Mouse (Mus musculus) olfactory bulb, adult 2 months (tissue): ENCODE data around the gene Ttc16.

ENCODE experiments used
- CTCF ChIP-seq: fragments of 200-500 bp; IDR thresholded peaks from 2 replicates; pipeline ENCODE4 v1.5.1; 2012; ENCODE audit warnings: low read depth, mild to moderate bottlenecking, low read length, moderate library complexity; ENCODE audit not compliant: insufficient read depth
- POLR2A ChIP-seq: fragments of 200-500 bp; IDR thresholded peaks from 2 replicates; pipeline ENCODE4 v1.6.1; 2012; ENCODE audit warnings: mild to moderate bottlenecking, low read depth, low read length, moderate library complexity; ENCODE audit not compliant: insufficient read depth

DNA sequence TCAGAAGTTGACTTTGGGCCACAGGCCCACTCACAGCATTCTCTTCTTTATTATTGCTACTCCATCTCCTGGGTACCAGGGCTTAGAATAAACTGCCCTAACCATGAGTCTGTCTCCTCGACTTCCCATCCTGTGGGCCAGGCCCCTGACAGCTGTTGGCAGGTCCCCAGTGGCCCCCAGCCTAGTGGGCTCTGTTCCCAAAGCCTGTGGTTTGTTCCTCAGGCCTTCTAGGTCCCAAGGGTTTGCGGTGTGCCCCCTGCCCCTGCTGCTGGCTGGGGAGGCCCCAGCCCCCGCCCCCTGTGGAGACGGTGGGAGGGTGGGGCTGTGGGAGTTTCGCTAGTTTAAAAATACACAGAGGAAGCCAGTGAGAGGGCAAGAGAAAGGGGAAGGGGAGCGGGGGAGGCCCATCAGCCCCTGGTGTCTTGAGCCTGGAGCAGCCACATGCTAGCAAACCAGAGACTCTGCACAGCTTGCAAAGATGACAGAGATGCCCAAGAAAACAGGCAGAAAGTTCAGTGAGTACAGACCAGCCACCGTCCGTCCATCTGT, 54.7 kb downstream of the Ttc16 start, which contains the start of gene Sh2d3c:
- TF ChIP-seq POLR2A (no peak), CTCF (no peak)
